Mouse (Mus musculus) granulocyte monocyte progenitor cell, adult 5-6 weeks (primary cell): Measurements from ENCODE around the gene Nsun7. TPM values are rescaled to one million over a fixed set of nuclear protein-coding genes. Genes with fewer than 3 reads are reported as not detected.

Source experiments
- ATAC-seq: replicated peaks from 2 replicates; pipeline ENCODE4 v1.8.0; 2016; ENCODE audit warnings: mild to moderate bottlenecking, moderate TSS enrichment, inconsistent platforms; ENCODE audit not compliant: poor library complexity, severe bottlenecking
- total RNA-seq, 2 experiments: library from RNA; stranded (forward) in 1 of 2; stranded (reverse) in 1 of 2; fragments of 200-712, 200-1000 nt in 1 of 2; fragments of >200 nt in 1 of 2; fragmentation: Nextera tagmentation in 1 of 2; gene quantifications; 2 replicates each; pipeline ENCODE4 v1.2.3; 2014 to 2017

Nsun7 gene
- total RNA-seq, 2 experiments from 2014 or later, result not detected

GRCm38 (mm10) chr5:66274417-66274816, 14.7 kb downstream of the Nsun7 start:
- ATAC-seq, result no peak

- peak; percentile 71 for ATAC-seq
These were observed 20.0 kb downstream of the Nsun7 start for GRCm38 (mm10) chr5:66279650-66280049.

- ATAC-seq, result peak; percentile 37; the same call in 1 of the 2 replicates
These were observed 21.0 kb downstream of the Nsun7 start for GRCm38 (mm10) chr5:66280742-66281141.

GRCm38 (mm10) chr5:66294106-66294625, 34.5 kb downstream of the Nsun7 start:
- no peak for ATAC-seq

GRCm38 (mm10) chr5:66294952-66295351, 35.3 kb downstream of the Nsun7 start:
- peak; percentile 54 for ATAC-seq

- no peak for ATAC-seq
These were observed 36.4 kb downstream of the Nsun7 start for GRCm38 (mm10) chr5:66296116-66296515.

- peak; percentile 56 for ATAC-seq
These were observed 39.2 kb downstream of the Nsun7 start for GRCm38 (mm10) chr5:66298856-66299255.

GRCm38 (mm10) chr5:66300576-66300975, 40.9 kb downstream of the Nsun7 start:
- ATAC-seq, result no peak

- ATAC-seq, result no peak
These were observed 42.6 kb downstream of the Nsun7 start for GRCm38 (mm10) chr5:66302085-66302815.

GRCm38 (mm10) chr5:66302873-66303272, 43.2 kb downstream of the Nsun7 start:
- ATAC-seq, result no peak

GRCm38 (mm10) chr5:66304300-66305067, 44.8 kb downstream of the Nsun7 start:
- ATAC-seq, result no peak

GRCm38 (mm10) chr5:66305511-66305910, 45.8 kb downstream of the Nsun7 start:
- ATAC-seq, result no peak

- ATAC-seq, result no peak
These were observed 50.6 kb downstream of the Nsun7 start for GRCm38 (mm10) chr5:66310328-66310727.

- ATAC-seq, result no peak
These were observed 51.1 kb downstream of the Nsun7 start for GRCm38 (mm10) chr5:66310806-66311205.

GRCm38 (mm10) chr5:66315791-66316190, 56.1 kb downstream of the Nsun7 start:
- ATAC-seq, result no peak

- ATAC-seq, result peak; percentile 67
These were observed 59.6 kb downstream of the Nsun7 start for GRCm38 (mm10) chr5:66319341-66319740.

- no peak for ATAC-seq
These were observed 60.2 kb downstream of the Nsun7 start for GRCm38 (mm10) chr5:66319827-66320404.

- ATAC-seq, result peak; percentile 44
These were observed 63.4 kb downstream of the Nsun7 start for GRCm38 (mm10) chr5:66323131-66323530.

- ATAC-seq, result no peak
These were observed 63.9 kb downstream of the Nsun7 start for GRCm38 (mm10) chr5:66323603-66324002.

GRCm38 (mm10) chr5:66326395-66326794, 66.7 kb downstream of the Nsun7 start:
- ATAC-seq, result peak; percentile 66
